Mouse (Mus musculus) kidney, adult 2 months (tissue): ENCODE measurements at regions not wholly inside any gene's neighbourhood (a gene's known extent, or its start where the extent isn't known, plus 50 kb on each side); places are given as distances from the start of the nearest gene placed in this dataset.

Source experiments
- CTCF ChIP-seq: fragments of 200-500 bp; conservative IDR thresholded peaks from 2 replicates; pipeline ENCODE4 v1.5.1; 2011; ENCODE audit warnings: low read depth, mild to moderate bottlenecking, control low read depth, low read length, moderate library complexity, mixed read lengths; ENCODE audit not compliant: insufficient read depth, insufficient read length
- POLR2A ChIP-seq: fragments of 200-500 bp; IDR thresholded peaks from one replicate; pipeline ENCODE4 v1.6.1; 2011; ENCODE audit warnings: low read depth, low read length, control low read depth

DNA sequence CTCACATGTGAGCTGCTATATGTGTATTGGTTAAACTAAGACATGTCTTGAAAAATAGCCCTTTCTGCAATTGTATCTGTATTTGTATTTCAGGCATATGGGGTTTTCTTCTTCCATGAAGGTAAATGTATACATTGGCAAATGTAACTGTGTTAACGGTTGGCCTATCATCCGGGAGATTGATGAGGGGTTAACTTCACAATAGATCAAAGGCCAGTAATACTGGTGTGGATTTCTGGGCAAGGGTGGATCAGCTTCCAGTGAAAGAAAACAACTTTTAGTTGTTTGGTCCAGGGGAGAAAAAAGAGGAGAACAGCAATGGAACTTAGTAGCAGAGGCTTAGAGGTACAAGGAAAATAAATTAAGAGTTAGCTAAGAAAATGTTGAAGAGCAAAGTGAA is 945.9 kb downstream of the Slc22a22 start:
- TF ChIP-seq POLR2A (no peak), CTCF (no peak)
